Comparison of ENCODE assay signal across 18 mouse cellular contexts in the genomic region with DNA sequence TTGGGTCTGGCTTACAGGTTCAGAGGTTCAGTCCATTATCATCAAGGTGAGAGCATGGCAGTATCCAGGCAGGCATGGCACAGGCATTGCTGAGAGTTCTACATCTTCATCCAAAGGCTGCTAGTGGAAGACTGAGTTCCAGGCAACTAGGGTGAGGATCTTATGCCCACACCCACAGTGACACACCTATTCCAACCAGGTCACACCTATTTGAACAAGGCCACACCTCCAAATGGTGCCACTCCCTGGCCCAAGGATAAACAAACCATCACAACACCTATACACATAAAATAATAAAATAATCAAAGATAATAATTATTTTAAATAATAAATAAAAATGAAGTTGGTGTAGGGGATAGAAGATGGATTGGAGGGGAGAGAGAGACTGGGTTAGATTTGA. TPM values are rescaled to one million over a fixed set of nuclear protein-coding genes. Genes with fewer than 3 reads are reported as not detected.
DNase-seq lines count a peak whose midpoint lies in the region; ATAC-seq and TF ChIP-seq lines count a peak whose summit lies in the region.
"Not testable (repeated sequence)": the region's sequence is repeated elsewhere in the genome, so short reads cannot be mapped to it uniquely, and the experiment has no call there.
"Had no signal": no experiment of that assay in that cellular context is flagged by ENCODE, and none has a peak within 500 bp of the region (broad histone marks: within the 10 kb centered on the region; RNA-seq: fewer than 3 reads in every experiment).

No protein-coding gene starts in this region.

- ATAC-seq in embryonic facial prominence, embryonic 11.5 days (replicated peaks; ENCODE audit: insufficient number of reproducible peaks, low FRiP score, low TSS enrichment, low read depth), result 0 out of 2 replicates have a peak, but pooled peaks have one; percentile 12
- ATAC-seq in hindbrain, embryonic 12.5 days (ENCODE audit: low FRiP score), result not testable (repeated sequence)
- peak; percentile 5; the same call in 1 of the 2 replicates for ATAC-seq in intestine, embryonic 15.5 days
- ATAC-seq in liver, embryonic 12.5 days, result 0 out of 2 replicates have a peak, but pooled peaks have one; percentile 11
- ATAC-seq in midbrain, embryonic 12.5 days (ENCODE audit: low FRiP score, low read depth), result 0 out of 2 replicates have a peak, but pooled peaks have one; percentile 1
- ATAC-seq in neural tube, embryonic 12.5 days (ENCODE audit: low FRiP score, low read depth), result peak; percentile 10; the same call in 1 of the 2 replicates

- H3K27ac ChIP-seq in embryonic facial prominence, embryonic 11.5 days (replicated peaks; ENCODE audit: low read depth, low read length); gastrocnemius, adult 2 months; hindbrain, embryonic 12.5 days; intestine, embryonic 15.5 days; liver, embryonic 12.5 days; midbrain, embryonic 12.5 days (replicated peaks); neural tube, embryonic 12.5 days: not testable (repeated sequence)

- H3K9me3 ChIP-seq in embryonic facial prominence, embryonic 11.5 days (replicated peaks; ENCODE audit: control insufficient read depth, low read length); hindbrain, embryonic 12.5 days (replicated peaks); intestine, embryonic 15.5 days; liver, embryonic 12.5 days (replicated peaks); midbrain, embryonic 12.5 days; neural tube, embryonic 12.5 days: not testable (repeated sequence)

- intact Hi-C loops in gastrocnemius, adult 2 months (cut with DNase I), result not testable (repeated sequence)

- not testable (repeated sequence) for H3K36me3 ChIP-seq in embryonic facial prominence, embryonic 11.5 days (replicated peaks; ENCODE audit: control insufficient read depth, insufficient read depth, low read depth, low read length); intestine, embryonic 15.5 days
- peaks cover 19% of the 10 kb centered on the region for H3K36me3 ChIP-seq in hindbrain, embryonic 12.5 days
- H3K36me3 ChIP-seq in liver, embryonic 12.5 days, result peaks cover 23% of the 10 kb centered on the region
- H3K36me3 ChIP-seq in midbrain, embryonic 12.5 days, result peaks cover 24% of the 10 kb centered on the region
- H3K36me3 ChIP-seq in neural tube, embryonic 12.5 days, result peaks cover 28% of the 10 kb centered on the region; the same call in 1 of the 2 replicates

- DNase-seq in embryonic facial prominence, embryonic 11.5 days (ENCODE audit: low spot score); gastrocnemius, adult 2 months: not testable (repeated sequence)

- H3K4me3 ChIP-seq in embryonic facial prominence, embryonic 11.5 days (ENCODE audit: low read depth, low read length); hindbrain, embryonic 12.5 days; intestine, embryonic 15.5 days (replicated peaks); liver, embryonic 12.5 days; midbrain, embryonic 12.5 days; neural tube, embryonic 12.5 days: not testable (repeated sequence)
- peak overlapping the region; percentile 81 for H3K4me3 ChIP-seq in gastrocnemius, adult 2 months

- H3K4me2 ChIP-seq in embryonic facial prominence, embryonic 11.5 days (ENCODE audit: low read depth, low read length); intestine, embryonic 15.5 days (replicated peaks); midbrain, embryonic 12.5 days (replicated peaks); neural tube, embryonic 12.5 days (replicated peaks): not testable (repeated sequence)
- H3K4me2 ChIP-seq in hindbrain, embryonic 12.5 days (replicated peaks), result peak overlapping the region; percentile 75
- 0 out of 2 replicates have a peak overlapping the region, but pooled peaks have one; percentile 85 for H3K4me2 ChIP-seq in liver, embryonic 12.5 days

- H3K27me3 ChIP-seq in embryonic facial prominence, embryonic 11.5 days (ENCODE audit: control insufficient read depth, insufficient read depth, low read length); intestine, embryonic 15.5 days (replicated peaks); neural tube, embryonic 12.5 days (replicated peaks): not testable (repeated sequence)
- peaks cover 23% of the 10 kb centered on the region for H3K27me3 ChIP-seq in hindbrain, embryonic 12.5 days
- H3K27me3 ChIP-seq in liver, embryonic 12.5 days (replicated peaks), result peaks cover 44% of the 10 kb centered on the region
- peaks cover 22% of the 10 kb centered on the region for H3K27me3 ChIP-seq in midbrain, embryonic 12.5 days

- not testable (repeated sequence) for H3K4me1 ChIP-seq in embryonic facial prominence, embryonic 11.5 days (ENCODE audit: control insufficient read depth, insufficient read depth, low read length); hindbrain, embryonic 12.5 days; midbrain, embryonic 12.5 days; neural tube, embryonic 12.5 days
- H3K4me1 ChIP-seq in intestine, embryonic 15.5 days (replicated peaks), result peaks cover 10% of the 10 kb centered on the region; the same call in 1 of the 2 replicates
- peaks cover 20% of the 10 kb centered on the region for H3K4me1 ChIP-seq in liver, embryonic 12.5 days

- H3K9ac ChIP-seq in embryonic facial prominence, embryonic 11.5 days (replicated peaks; ENCODE audit: low read length); hindbrain, embryonic 12.5 days; intestine, embryonic 15.5 days; liver, embryonic 12.5 days; midbrain, embryonic 12.5 days (replicated peaks); neural tube, embryonic 12.5 days: not testable (repeated sequence)

- TF ChIP-seq CTCF in gastrocnemius, adult 2 months (IDR thresholded peaks at IDR 0.05), result not testable (repeated sequence)

RNA-seq across cellular contexts. Expression of a gene that starts 0.4 kb away (rescaled TPM):
- polyA plus RNA-seq in embryonic facial prominence, embryonic 11.5 days (2014; fragmentation: Nextera tagmentation; extraction: Ambion mirVana), result 65.9 and 74.9 TPM in 2 replicates
- 1 to 10 TPM; 5.2 to 5.7 TPM for total RNA-seq in gastrocnemius, adult 2 months (2021)
- polyA plus RNA-seq in hindbrain, embryonic 12.5 days (2016; fragmentation: Nextera tagmentation; extraction: Ambion mirVana), result 35.3 and 35.5 TPM in 2 replicates
- polyA plus RNA-seq in intestine, embryonic 15.5 days (2015; fragmentation: Nextera tagmentation; extraction: Ambion mirVana), result 48.7 and 48.9 TPM in 2 replicates
- 38.5 and 39.3 TPM in 2 replicates for polyA plus RNA-seq in liver, embryonic 12.5 days (2016; fragmentation: Nextera tagmentation; extraction: Ambion mirVana)
- 53.1 and 58.0 TPM in 2 replicates for polyA plus RNA-seq in midbrain, embryonic 12.5 days (2016; fragmentation: Nextera tagmentation; extraction: Ambion mirVana)
- polyA plus RNA-seq in neural tube, embryonic 12.5 days (2016; fragmentation: Nextera tagmentation; extraction: Ambion mirVana), result 40.5 and 42.3 TPM in 2 replicates
- total RNA-seq: monocyte, adult 5-6 weeks had no signal

RNA-seq across cellular contexts. Expression of a gene that starts 8.6 kb away (rescaled TPM):
- polyA plus RNA-seq in embryonic facial prominence, embryonic 11.5 days (2014; fragmentation: Nextera tagmentation; extraction: Ambion mirVana), result 0.38 and 0.63 TPM in 2 replicates
- total RNA-seq in gastrocnemius, adult 2 months (2021), result under 1 TPM; 0.08 to 0.22 TPM
- polyA plus RNA-seq in hindbrain, embryonic 12.5 days (2016; fragmentation: Nextera tagmentation; extraction: Ambion mirVana), result 5.3 and 6.6 TPM in 2 replicates
- 0.24 and 0.26 TPM in 2 replicates for polyA plus RNA-seq in intestine, embryonic 15.5 days (2015; fragmentation: Nextera tagmentation; extraction: Ambion mirVana)
- 0.02 and 0.11 TPM in 2 replicates for polyA plus RNA-seq in liver, embryonic 12.5 days (2016; fragmentation: Nextera tagmentation; extraction: Ambion mirVana)
- polyA plus RNA-seq in midbrain, embryonic 12.5 days (2016; fragmentation: Nextera tagmentation; extraction: Ambion mirVana), result 5.0 and 5.5 TPM in 2 replicates
- polyA plus RNA-seq in neural tube, embryonic 12.5 days (2016; fragmentation: Nextera tagmentation; extraction: Ambion mirVana), result 6.2 and 7.1 TPM in 2 replicates
- total RNA-seq: granulocyte monocyte progenitor cell, adult 5-6 weeks had no signal

RNA-seq across cellular contexts. Expression of a gene that starts 50.1 kb away (rescaled TPM):
- polyA plus RNA-seq in embryonic facial prominence, embryonic 11.5 days (2014; fragmentation: Nextera tagmentation; extraction: Ambion mirVana), result 3.5 and 3.7 TPM in 2 replicates
- 10 to 100 TPM; 13.8 to 15.5 TPM for total RNA-seq in gastrocnemius, adult 2 months (2021)
- 14.1 and 14.9 TPM in 2 replicates for polyA plus RNA-seq in hindbrain, embryonic 12.5 days (2016; fragmentation: Nextera tagmentation; extraction: Ambion mirVana)
- polyA plus RNA-seq in intestine, embryonic 15.5 days (2015; fragmentation: Nextera tagmentation; extraction: Ambion mirVana), result 2.8 and 3.4 TPM in 2 replicates
- 0.69 and 0.93 TPM in 2 replicates for polyA plus RNA-seq in liver, embryonic 12.5 days (2016; fragmentation: Nextera tagmentation; extraction: Ambion mirVana)
- polyA plus RNA-seq in midbrain, embryonic 12.5 days (2016; fragmentation: Nextera tagmentation; extraction: Ambion mirVana), result 14.3 and 15.2 TPM in 2 replicates
- 13.4 and 15.3 TPM in 2 replicates for polyA plus RNA-seq in neural tube, embryonic 12.5 days (2016; fragmentation: Nextera tagmentation; extraction: Ambion mirVana)

RNA-seq across cellular contexts. Expression of a gene that starts 57.8 kb away (rescaled TPM):
- polyA plus RNA-seq in embryonic facial prominence, embryonic 11.5 days (2014; fragmentation: Nextera tagmentation; extraction: Ambion mirVana), result not detected in 2 replicates
- not detected for total RNA-seq in gastrocnemius, adult 2 months (2021)
- polyA plus RNA-seq in hindbrain, embryonic 12.5 days (2016; fragmentation: Nextera tagmentation; extraction: Ambion mirVana), result not detected in 2 replicates
- not detected in 2 replicates for polyA plus RNA-seq in intestine, embryonic 15.5 days (2015; fragmentation: Nextera tagmentation; extraction: Ambion mirVana)
- polyA plus RNA-seq in liver, embryonic 12.5 days (2016; fragmentation: Nextera tagmentation; extraction: Ambion mirVana), result not detected in 2 replicates
- polyA plus RNA-seq in midbrain, embryonic 12.5 days (2016; fragmentation: Nextera tagmentation; extraction: Ambion mirVana), result not detected in 2 replicates
- polyA plus RNA-seq in neural tube, embryonic 12.5 days (2016; fragmentation: Nextera tagmentation; extraction: Ambion mirVana), result not detected in 2 replicates
- total RNA-seq: adrenal gland, adult 8-10 months; granulocyte monocyte progenitor cell, adult 5-6 weeks; heart, postnatal 25 days; monocyte, adult 5-6 weeks had no signal
- polyA plus RNA-seq: activated CD4-positive, CD25-positive, alpha-beta regulatory T cell, adult 4 months; embryonic facial prominence, embryonic 10.5 days; heart, embryonic 11.5 days; limb, embryonic 10.5 days; lung, embryonic 14.5 days; neural tube, embryonic 11.5 days; stomach, embryonic 14.5 days had no signal

RNA-seq across cellular contexts. Expression of a gene that starts 59.9 kb away (rescaled TPM):
- polyA plus RNA-seq in embryonic facial prominence, embryonic 11.5 days (2014; fragmentation: Nextera tagmentation; extraction: Ambion mirVana), result 6.4 and 11.1 TPM in 2 replicates
- 10 to 100 TPM; 82.4 to 89.3 TPM for total RNA-seq in gastrocnemius, adult 2 months (2021)
- polyA plus RNA-seq in hindbrain, embryonic 12.5 days (2016; fragmentation: Nextera tagmentation; extraction: Ambion mirVana), result 5.9 and 8.1 TPM in 2 replicates
- 7.6 and 8.9 TPM in 2 replicates for polyA plus RNA-seq in intestine, embryonic 15.5 days (2015; fragmentation: Nextera tagmentation; extraction: Ambion mirVana)
- polyA plus RNA-seq in liver, embryonic 12.5 days (2016; fragmentation: Nextera tagmentation; extraction: Ambion mirVana), result 6.6 and 6.8 TPM in 2 replicates
- polyA plus RNA-seq in midbrain, embryonic 12.5 days (2016; fragmentation: Nextera tagmentation; extraction: Ambion mirVana), result 6.6 and 8.1 TPM in 2 replicates
- 5.6 and 8.4 TPM in 2 replicates for polyA plus RNA-seq in neural tube, embryonic 12.5 days (2016; fragmentation: Nextera tagmentation; extraction: Ambion mirVana)
